Mouse (Mus musculus): ENCODE data around the gene Platr17. TPM values are rescaled to one million over a fixed set of nuclear protein-coding genes. Genes with fewer than 3 reads are reported as not detected.

The Platr17 gene
- polyA plus RNA-seq, 1 experiment from 2014 or later: 1.2 TPM

- H3K4me1 ChIP-seq: peaks cover 24% of the 10 kb centered on the region
- H3K4me3 ChIP-seq (replicated peaks): no peak overlapping the region
- no peak overlapping the region for H3K4me2 ChIP-seq
- ATAC-seq (ENCODE audit: low FRiP score): no peak
- peaks cover 9% of the 10 kb centered on the region; the same call in 1 of the 2 replicates for H3K36me3 ChIP-seq
- H3K9me3 ChIP-seq (replicated peaks): no peaks in the 10 kb centered on the region
- 80% methylated on average over 17 of the region's 17 CpGs for WGBS
- H3K27me3 ChIP-seq (replicated peaks): no peaks in the 10 kb centered on the region
- H3K27ac ChIP-seq (replicated peaks): no peak overlapping the region
- H3K9ac ChIP-seq (replicated peaks): no peak overlapping the region
These were observed 21.4 kb downstream of the Platr17 start for GRCm38 (mm10) chr17:33926207-33926932.

- Histone ChIP-seq H3K4me2 (peak overlapping the region; percentile 98), H3K4me1 (peaks cover 27% of the 10 kb centered on the region), H3K4me3 (replicated peaks) (peak overlapping the region; percentile 80), H3K27ac (replicated peaks) (no peak overlapping the region; the same call in 1 of the 2 replicates), H3K36me3 (peaks cover 14% of the 10 kb centered on the region; the same call in 1 of the 2 replicates), H3K9me3 (replicated peaks) (no peaks in the 10 kb centered on the region), H3K27me3 (replicated peaks) (no peaks in the 10 kb centered on the region), H3K9ac (replicated peaks) (peak overlapping the region; percentile 90; the same call in 1 of the 2 replicates)
- 61% methylated on average over 21 of the region's 21 CpGs for WGBS
- no peak for ATAC-seq (ENCODE audit: low FRiP score)
These were observed 23.5 kb downstream of the Platr17 start for GRCm38 (mm10) chr17:33928251-33928947.

GRCm38 (mm10) chr17:33929371-33930279, 24.7 kb downstream of the Platr17 start, which contains the start of gene Rgl2:
Gene Rgl2, plus strand, starts transcription at chr17:33929543.
- Histone ChIP-seq H3K9ac (replicated peaks) (peak within 1 kb of the TSS; percentile 90), H3K4me3 (replicated peaks) (peak within 1 kb of the TSS; percentile 80), H3K27me3 (replicated peaks) (no peaks in the 10 kb centered on the region), H3K36me3 (peaks cover 22% of the 10 kb centered on the region; the same call in 1 of the 2 replicates), H3K4me2 (peak within 1 kb of the TSS; percentile 98), H3K4me1 (peaks cover 27% of the 10 kb centered on the region), H3K27ac (replicated peaks) (peak within 1 kb of the TSS; percentile 97), H3K9me3 (replicated peaks) (no peaks in the 10 kb centered on the region)
- peak; percentile 85 for ATAC-seq (ENCODE audit: low FRiP score)
- under 1% methylated on average over 71 of the region's 80 CpGs for WGBS

- peak overlapping the region; percentile 97 for H3K27ac ChIP-seq (replicated peaks)
- peak; percentile 15; the same call in 1 of the 2 replicates for ATAC-seq (ENCODE audit: low FRiP score)
- peak overlapping the region; percentile 98 for H3K4me2 ChIP-seq
- H3K9ac ChIP-seq (replicated peaks): peak overlapping the region; percentile 90
- no peaks in the 10 kb centered on the region for H3K27me3 ChIP-seq (replicated peaks)
- under 1% methylated on average over 45 of the region's 45 CpGs for WGBS
- H3K4me1 ChIP-seq: peaks cover 27% of the 10 kb centered on the region
- H3K36me3 ChIP-seq: peaks cover 29% of the 10 kb centered on the region
- H3K4me3 ChIP-seq (replicated peaks): peak overlapping the region; percentile 80
- H3K9me3 ChIP-seq (replicated peaks): no peaks in the 10 kb centered on the region
These were observed 25.6 kb downstream of the Platr17 start for GRCm38 (mm10) chr17:33930280-33931158.

- WGBS: 43% methylated on average over 17 of the region's 18 CpGs
- peak overlapping the region; percentile 97; the same call in 1 of the 2 replicates for H3K27ac ChIP-seq (replicated peaks)
- ATAC-seq (ENCODE audit: low FRiP score): no peak
These were observed 26.4 kb downstream of the Platr17 start for GRCm38 (mm10) chr17:33931159-33931866.

GRCm38 (mm10) chr17:33931947-33932346, 27.0 kb downstream of the Platr17 start:
- Histone ChIP-seq H3K9ac (replicated peaks) (no peak overlapping the region), H3K4me2 (0 out of 2 replicates have a peak overlapping the region, but pooled peaks have one; percentile 98), H3K36me3 (peaks cover 33% of the 10 kb centered on the region), H3K4me3 (replicated peaks) (no peak overlapping the region), H3K4me1 (peaks cover 27% of the 10 kb centered on the region), H3K27ac (replicated peaks) (no peak overlapping the region), H3K9me3 (replicated peaks) (no peaks in the 10 kb centered on the region), H3K27me3 (replicated peaks) (no peaks in the 10 kb centered on the region)
- WGBS: 93% methylated on average over 11 of the region's 11 CpGs
- no peak for ATAC-seq (ENCODE audit: low FRiP score)

More at GRCm38 (mm10) chr17:33931159-33931866, 26.4 kb downstream of the Platr17 start:
- Histone ChIP-seq H3K4me3 (replicated peaks) (peak overlapping the region; percentile 80), H3K9ac (replicated peaks) (peak overlapping the region; percentile 90), H3K36me3 (peaks cover 29% of the 10 kb centered on the region), H3K27me3 (replicated peaks) (no peaks in the 10 kb centered on the region), H3K9me3 (replicated peaks) (no peaks in the 10 kb centered on the region), H3K4me2 (peak overlapping the region; percentile 98), H3K4me1 (peaks cover 27% of the 10 kb centered on the region)

- Histone ChIP-seq H3K4me3 (replicated peaks) (no peak overlapping the region), H3K9me3 (replicated peaks) (no peaks in the 10 kb centered on the region), H3K27me3 (replicated peaks) (no peaks in the 10 kb centered on the region), H3K4me1 (peaks cover 27% of the 10 kb centered on the region), H3K36me3 (peaks cover 38% of the 10 kb centered on the region), H3K4me2 (no peak overlapping the region), H3K9ac (replicated peaks) (no peak overlapping the region), H3K27ac (replicated peaks) (no peak overlapping the region)
- no peak for ATAC-seq (ENCODE audit: low FRiP score)
- 92% methylated on average over 14 of the region's 14 CpGs for WGBS
These were observed 27.5 kb downstream of the Platr17 start for GRCm38 (mm10) chr17:33932448-33932847.

GRCm38 (mm10) chr17:33932970-33933369, 28.0 kb downstream of the Platr17 start:
- Histone ChIP-seq H3K36me3 (peaks cover 41% of the 10 kb centered on the region), H3K4me1 (peaks cover 22% of the 10 kb centered on the region), H3K27me3 (replicated peaks) (no peaks in the 10 kb centered on the region), H3K9me3 (replicated peaks) (no peaks in the 10 kb centered on the region), H3K4me3 (replicated peaks) (no peak overlapping the region), H3K9ac (replicated peaks) (no peak overlapping the region), H3K4me2 (no peak overlapping the region), H3K27ac (replicated peaks) (no peak overlapping the region)
- WGBS: 96% methylated on average over 15 of the region's 15 CpGs
- ATAC-seq (ENCODE audit: low FRiP score): no peak

GRCm38 (mm10) chr17:33935422-33936055, 30.6 kb downstream of the Platr17 start:
- 91% methylated on average over 21 of the region's 21 CpGs for WGBS
- Histone ChIP-seq H3K4me1 (peaks cover 25% of the 10 kb centered on the region), H3K9ac (replicated peaks) (no peak overlapping the region), H3K27ac (replicated peaks) (no peak overlapping the region), H3K4me2 (no peak overlapping the region), H3K9me3 (replicated peaks) (no peaks in the 10 kb centered on the region), H3K4me3 (replicated peaks) (no peak overlapping the region), H3K36me3 (peaks cover 47% of the 10 kb centered on the region), H3K27me3 (replicated peaks) (no peaks in the 10 kb centered on the region)
- ATAC-seq (ENCODE audit: low FRiP score): no peak

GRCm38 (mm10) chr17:33936993-33937392, 32.1 kb downstream of the Platr17 start:
- H3K4me3 ChIP-seq (replicated peaks): no peak overlapping the region
- peaks cover 47% of the 10 kb centered on the region for H3K36me3 ChIP-seq
- H3K4me1 ChIP-seq: peaks cover 24% of the 10 kb centered on the region
- WGBS: 89% methylated on average over 15 of the region's 15 CpGs
- no peak overlapping the region for H3K9ac ChIP-seq (replicated peaks)
- no peak for ATAC-seq (ENCODE audit: low FRiP score)
- H3K4me2 ChIP-seq: no peak overlapping the region
- H3K27me3 ChIP-seq (replicated peaks): no peaks in the 10 kb centered on the region
- no peak overlapping the region for H3K27ac ChIP-seq (replicated peaks)
- H3K9me3 ChIP-seq (replicated peaks): no peaks in the 10 kb centered on the region
